Mouse (Mus musculus): ENCODE data around the gene Ebf3. TPM values are rescaled to one million over a fixed set of nuclear protein-coding genes. Genes with fewer than 3 reads are reported as not detected.

Gene Ebf3
- total RNA-seq, 1 experiment from 2014 or later: not detected

DNA sequence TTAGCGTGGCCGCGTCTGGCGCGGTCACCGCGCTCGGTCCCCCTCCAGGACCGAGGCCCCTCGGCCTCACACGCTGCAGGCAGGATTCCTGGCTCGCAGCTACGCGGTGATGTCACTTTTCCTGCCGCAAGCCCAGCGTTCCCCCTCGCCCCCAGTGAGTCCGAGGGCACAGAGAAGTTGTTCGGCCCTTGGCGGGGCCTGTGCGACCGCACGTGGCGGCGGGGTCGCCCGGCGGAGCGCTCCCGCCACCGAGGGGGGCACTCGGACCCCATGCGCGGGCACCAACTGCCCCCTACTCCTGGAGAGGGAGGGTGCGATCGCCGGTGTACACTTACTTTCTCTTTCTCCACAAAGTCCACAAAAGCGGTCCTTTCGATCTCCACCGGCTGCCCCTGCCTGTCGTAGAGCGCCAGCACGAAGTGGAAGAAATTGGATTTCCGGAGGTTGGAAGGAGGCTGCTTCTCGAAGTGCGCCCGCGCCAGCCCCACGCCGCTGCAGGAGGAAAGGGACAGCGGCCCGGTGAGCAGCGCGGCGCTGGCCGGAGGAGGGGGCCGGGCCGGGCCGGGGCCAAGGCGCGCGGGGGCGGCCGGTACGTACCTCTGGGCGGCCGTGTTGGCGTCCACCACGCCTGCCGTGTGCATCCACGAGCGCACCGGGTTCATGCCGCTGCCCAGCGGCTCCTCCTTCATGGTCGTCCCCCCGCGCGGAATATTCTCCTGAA is 902 bp downstream of the Ebf3 start:
- no peak for ATAC-seq (replicated peaks in 1 of 2; ENCODE audit: insufficient read depth in 1 of 2, low FRiP score in 2 of 2, low TSS enrichment in 1 of 2, low read depth in 1 of 2, poor library complexity in 2 of 2, severe bottlenecking in 2 of 2)

DNA sequence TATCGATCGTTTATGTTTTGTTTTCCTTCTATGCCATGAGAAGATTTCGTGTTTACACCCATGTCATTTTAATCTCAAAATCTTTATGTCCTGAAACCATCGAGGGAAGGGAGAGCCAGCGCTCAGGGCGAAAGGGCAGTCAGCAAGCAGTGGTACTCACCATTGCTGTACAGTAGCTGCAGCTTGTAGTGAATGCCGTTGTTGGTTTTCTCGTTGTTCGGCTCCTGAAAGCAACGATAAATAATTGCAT is 1.4 kb downstream of the Ebf3 start:
- no peak for ATAC-seq (replicated peaks in 1 of 2; ENCODE audit: insufficient read depth in 1 of 2, low FRiP score in 2 of 2, low TSS enrichment in 1 of 2, low read depth in 1 of 2, poor library complexity in 2 of 2, severe bottlenecking in 2 of 2)

DNA sequence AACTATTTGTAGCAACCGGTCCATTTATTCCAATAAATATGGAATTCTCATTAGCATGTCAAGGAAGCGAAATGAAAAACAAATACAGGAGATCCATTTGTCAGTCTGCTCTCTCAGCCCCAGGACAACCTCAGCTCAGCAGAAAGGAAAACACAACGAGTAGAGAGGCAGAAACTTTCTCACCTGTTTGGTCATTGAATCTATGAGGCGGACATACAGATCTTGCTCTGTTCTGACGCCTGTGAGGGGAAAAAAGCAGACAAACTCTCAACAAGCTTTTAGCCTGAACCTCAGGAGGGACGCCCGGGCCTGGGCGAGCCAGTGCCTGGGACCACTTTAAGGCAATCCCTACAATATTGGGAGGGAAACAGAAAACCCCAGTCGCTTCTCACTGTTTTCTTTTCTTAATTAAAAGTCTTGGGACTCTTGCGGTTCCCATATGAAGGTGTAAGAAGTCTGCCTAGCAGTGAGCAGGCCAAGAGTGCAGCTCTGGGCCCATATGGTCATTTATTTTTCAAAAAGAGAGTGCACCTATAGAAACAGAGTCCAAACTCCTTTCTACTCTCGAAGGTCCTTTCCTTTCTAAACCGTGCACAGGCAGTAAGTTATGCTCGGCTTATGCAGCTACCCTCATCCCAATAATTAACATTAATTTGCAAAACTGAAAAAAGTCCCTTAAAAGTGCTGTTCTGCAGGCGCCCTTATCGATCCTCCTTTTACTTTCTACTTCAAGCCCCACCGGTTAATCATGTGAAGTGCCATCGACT is 1.9 kb downstream of the Ebf3 start:
- no peak for ATAC-seq (replicated peaks in 1 of 2; ENCODE audit: insufficient read depth in 1 of 2, low FRiP score in 2 of 2, low TSS enrichment in 1 of 2, low read depth in 1 of 2, poor library complexity in 2 of 2, severe bottlenecking in 2 of 2)

DNA sequence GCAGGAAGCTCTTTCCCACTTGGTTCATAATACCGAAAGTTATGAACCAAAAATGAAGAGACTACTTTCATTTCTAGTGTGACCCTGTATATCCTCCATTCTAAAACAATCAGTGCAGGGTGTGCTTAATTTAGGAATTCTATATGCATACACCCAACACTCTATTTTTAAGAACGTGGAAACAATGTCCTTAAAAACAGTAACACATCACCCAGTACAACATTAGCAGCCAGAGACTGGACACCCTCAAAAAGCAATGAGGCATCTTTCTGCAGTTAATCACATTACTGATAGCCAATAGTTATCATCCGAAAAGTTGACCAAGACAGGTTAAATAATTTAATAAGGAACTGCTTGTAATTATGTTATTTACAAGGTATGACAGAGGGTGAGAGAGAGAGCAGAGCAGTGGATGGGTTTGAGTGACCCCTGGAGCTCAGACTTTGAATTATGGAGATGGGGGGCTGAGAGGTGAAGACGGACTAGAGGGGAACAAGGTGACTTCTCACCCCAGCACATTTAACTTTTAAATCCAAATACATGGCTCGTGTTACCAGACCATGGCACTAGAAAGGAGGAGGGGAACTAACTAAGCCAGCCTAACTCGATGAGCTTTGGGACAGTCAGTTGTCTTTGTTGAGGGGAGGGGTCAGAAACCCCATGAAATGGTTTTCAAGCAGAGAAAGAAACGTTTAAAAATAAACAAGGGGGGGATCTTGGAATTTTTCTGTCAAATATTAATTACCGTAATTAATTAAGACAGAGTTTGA is 2.7 kb downstream of the Ebf3 start:
- ATAC-seq (replicated peaks in 1 of 2; ENCODE audit: insufficient read depth in 1 of 2, low FRiP score in 2 of 2, low TSS enrichment in 1 of 2, low read depth in 1 of 2, poor library complexity in 2 of 2, severe bottlenecking in 2 of 2): no peak

DNA sequence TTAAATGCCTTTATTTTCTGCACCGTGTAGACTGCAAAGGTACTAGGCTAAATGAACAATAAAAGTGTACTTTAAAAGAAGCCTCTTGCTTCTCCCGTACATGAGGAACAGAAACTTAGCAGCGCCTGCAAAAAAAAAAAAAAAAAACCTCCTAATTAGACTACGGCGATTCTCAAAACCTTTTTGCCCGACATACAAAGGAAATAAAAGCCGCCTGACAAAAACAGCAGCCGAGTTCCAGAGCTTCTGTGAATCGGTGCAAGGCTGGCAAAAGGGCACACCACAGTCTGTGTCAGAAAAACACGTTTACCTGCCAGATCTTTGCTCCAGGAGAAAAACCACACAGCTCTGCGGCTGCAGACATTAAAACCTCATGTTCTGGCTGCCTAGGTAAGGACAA is 3.4 kb downstream of the Ebf3 start:
- ATAC-seq (replicated peaks in 1 of 2; ENCODE audit: insufficient read depth in 1 of 2, low FRiP score in 2 of 2, low TSS enrichment in 1 of 2, low read depth in 1 of 2, poor library complexity in 2 of 2, severe bottlenecking in 2 of 2): no peak

DNA sequence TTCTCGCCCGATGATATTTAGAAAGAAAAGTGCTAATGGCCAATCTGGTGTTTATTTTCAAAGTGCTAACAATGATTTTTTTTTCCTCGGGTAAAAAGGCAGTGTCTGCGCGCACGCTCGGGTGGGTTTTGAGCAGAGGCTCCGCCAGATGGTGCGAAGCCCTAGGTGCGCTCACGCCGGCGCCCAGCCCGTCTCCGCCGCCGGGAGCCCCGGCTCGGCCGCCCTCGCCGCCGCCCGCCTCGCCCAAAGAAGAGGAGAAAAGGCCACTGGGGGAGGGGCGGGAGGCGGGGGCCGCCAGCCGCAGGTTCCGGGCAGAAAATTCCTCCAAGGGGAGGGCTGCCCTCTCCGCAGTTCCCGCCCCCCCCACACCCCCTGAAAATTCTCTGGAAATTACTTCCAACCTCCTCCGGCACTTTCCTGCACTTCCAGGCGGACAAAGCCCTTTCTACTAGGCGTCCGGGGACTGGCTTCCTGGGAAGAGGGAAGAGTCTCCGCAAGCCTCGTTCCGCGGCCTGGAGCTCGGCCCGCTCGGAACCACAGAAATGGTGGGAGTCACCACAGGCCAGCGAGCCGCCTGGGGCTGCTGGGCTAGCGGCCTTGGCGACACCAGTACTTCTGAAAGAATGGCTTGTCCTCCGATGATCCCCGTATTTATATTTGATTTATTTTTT is 4.0 kb downstream of the Ebf3 start:
- no peak for ATAC-seq (replicated peaks in 1 of 2; ENCODE audit: insufficient read depth in 1 of 2, low FRiP score in 2 of 2, low TSS enrichment in 1 of 2, low read depth in 1 of 2, poor library complexity in 2 of 2, severe bottlenecking in 2 of 2)

DNA sequence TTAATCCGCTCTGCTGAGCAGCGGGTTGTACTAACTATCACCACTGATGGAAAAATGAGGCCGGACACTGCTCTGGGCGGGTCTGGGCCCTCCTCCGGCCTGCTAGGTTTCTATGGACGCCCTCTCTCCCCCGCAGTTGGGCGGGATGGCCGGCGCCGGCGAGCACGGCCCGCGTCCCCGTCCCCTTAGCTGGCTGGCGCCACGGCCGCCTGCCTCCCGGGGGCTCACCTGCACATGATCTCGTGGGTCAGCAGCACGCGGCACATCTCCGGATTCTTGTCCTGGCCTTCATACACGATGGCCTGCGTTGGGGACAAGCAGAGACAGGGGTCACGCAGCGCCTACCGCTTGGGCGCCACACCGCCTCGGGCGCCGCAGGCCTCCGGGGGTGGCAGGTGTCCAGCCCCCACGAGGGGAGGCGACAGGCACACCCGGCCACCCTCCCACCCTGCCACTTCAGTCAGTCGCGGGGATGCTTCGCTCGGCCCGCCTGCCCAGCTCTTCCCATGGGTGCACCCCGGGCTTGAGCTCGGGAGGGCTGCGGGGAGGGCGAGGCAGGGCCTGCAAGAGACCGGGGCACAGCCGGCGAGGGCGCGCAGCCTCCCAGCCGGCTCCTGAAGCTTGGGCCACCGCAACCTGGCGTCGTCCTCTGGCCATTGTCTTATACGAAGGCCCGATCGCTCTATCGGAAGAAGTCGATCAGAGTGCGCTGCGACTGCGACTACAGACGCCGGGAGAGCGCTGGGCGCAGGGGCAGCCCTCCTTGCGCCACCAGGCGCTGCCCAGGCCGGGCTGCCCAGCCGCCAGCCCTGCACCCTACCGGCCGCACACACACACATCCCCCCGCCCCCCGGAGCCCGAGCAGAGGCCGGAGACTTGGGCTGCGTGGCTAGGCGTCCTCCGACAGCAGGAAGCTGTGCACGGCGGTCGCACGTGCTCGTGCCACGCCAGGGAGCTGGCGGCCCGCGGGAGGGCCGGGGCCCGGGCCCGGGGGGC is 4.9 kb downstream of the Ebf3 start:
- no peak for ATAC-seq (replicated peaks in 1 of 2; ENCODE audit: insufficient read depth in 1 of 2, low FRiP score in 2 of 2, low TSS enrichment in 1 of 2, low read depth in 1 of 2, poor library complexity in 2 of 2, severe bottlenecking in 2 of 2)

DNA sequence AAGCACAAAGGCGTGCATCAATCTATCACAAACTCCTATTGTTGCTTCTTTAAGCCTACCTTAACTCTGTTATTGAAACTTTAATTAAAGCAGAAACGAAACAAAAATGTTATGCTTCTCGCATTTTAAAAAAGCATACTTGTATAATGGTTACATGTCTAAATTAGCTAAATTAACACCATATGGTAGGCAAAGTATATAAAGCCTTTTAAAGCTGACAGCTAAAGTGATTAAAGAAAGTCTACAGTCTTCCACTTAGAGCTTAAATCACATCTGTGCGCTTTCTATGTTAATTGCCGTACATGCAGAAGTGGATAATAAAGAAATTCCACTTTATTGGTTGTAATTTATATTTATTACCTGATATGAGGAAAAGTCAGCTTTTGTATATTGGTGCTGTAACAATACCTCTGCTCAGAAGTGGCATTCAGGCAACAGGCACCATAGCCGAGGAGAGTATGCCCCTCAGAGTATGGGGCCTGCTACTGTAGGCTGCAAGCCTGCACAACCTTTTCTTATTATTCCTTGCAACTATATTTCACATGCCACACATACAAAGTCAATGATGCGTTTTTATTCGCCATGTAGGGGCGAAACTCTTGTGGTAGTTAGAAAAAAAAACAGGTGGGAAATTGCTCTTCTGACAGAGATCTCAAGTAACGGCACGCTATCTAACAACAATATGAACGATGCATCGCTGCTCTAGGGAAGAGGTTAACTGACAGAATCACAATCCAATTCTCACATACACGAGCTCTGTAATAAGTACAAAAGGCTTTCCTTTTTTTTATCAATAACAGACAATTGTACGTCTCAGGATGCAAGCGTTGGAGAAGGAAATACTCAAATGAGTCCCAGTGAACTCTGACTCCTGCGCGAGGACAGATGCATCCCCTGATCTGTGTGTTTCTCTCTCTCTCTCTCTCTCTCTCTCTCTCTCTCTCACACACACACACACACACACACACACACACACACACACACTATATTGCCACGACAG is 5.9 kb downstream of the Ebf3 start:
- ATAC-seq (replicated peaks in 1 of 2; ENCODE audit: insufficient read depth in 1 of 2, low FRiP score in 2 of 2, low TSS enrichment in 1 of 2, low read depth in 1 of 2, poor library complexity in 2 of 2, severe bottlenecking in 2 of 2): no peak

DNA sequence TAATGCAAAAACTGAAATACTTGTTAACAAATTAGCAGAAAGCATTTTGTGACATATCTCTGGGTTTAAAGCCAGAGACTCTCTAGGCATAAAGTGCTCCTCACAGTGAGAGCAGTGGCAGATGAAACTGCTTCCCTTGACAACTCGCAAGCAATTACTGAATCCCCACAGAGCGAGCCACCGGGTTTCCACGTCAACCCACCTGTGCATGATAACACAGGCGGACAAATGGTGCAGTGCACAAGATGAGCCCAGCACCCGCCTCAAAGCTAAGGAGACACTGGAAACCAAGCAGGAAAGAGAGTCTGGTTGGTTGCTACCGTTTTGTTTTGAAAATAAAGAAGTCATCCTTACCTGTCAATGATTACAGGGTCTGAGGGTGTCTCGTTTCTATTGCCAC is 7.1 kb downstream of the Ebf3 start:
- ATAC-seq (replicated peaks in 1 of 2; ENCODE audit: insufficient read depth in 1 of 2, low FRiP score in 2 of 2, low TSS enrichment in 1 of 2, low read depth in 1 of 2, poor library complexity in 2 of 2, severe bottlenecking in 2 of 2): no peak

DNA sequence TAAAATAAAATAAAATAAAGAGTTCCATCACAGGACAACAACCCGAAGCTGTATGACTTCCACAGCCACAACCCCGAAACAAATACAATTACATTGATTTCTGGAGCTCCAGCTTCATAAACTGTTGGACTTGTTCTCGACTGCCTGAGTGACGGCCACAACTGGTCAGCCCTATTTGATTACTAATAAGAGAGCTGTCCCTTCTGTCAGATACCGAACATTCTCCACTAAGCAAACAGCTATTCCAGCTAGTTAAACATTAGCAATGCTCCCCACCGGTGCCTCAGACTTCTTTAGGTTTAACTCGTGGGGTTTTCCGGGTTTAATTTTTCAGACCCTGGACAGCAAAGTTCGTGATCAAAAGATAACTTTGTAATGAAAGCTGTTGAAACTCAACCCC is 8.1 kb downstream of the Ebf3 start:
- ATAC-seq (replicated peaks in 1 of 2; ENCODE audit: insufficient read depth in 1 of 2, low FRiP score in 2 of 2, low TSS enrichment in 1 of 2, low read depth in 1 of 2, poor library complexity in 2 of 2, severe bottlenecking in 2 of 2): no peak

DNA sequence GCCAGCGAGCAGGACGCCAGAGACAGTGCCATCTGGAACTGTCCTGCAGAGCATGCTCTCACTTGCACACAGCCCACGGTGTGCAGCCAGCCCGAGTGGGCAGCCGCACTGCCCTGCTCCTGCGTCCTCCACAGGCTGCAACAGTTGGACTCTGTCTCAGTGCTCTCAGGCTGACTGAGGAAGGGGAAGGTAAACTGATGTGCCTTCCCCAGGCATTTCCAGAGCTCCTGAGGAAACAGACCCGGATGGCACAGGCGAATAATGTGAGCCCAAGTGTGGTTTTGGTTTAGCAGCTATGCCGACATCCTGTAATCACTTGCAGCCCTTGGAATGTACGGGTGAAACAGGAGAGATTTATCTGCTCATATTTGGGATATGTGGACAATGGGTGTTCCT is 10.5 kb downstream of the Ebf3 start:
- ATAC-seq (replicated peaks in 1 of 2; ENCODE audit: insufficient read depth in 1 of 2, low FRiP score in 2 of 2, low TSS enrichment in 1 of 2, low read depth in 1 of 2, poor library complexity in 2 of 2, severe bottlenecking in 2 of 2): no peak

DNA sequence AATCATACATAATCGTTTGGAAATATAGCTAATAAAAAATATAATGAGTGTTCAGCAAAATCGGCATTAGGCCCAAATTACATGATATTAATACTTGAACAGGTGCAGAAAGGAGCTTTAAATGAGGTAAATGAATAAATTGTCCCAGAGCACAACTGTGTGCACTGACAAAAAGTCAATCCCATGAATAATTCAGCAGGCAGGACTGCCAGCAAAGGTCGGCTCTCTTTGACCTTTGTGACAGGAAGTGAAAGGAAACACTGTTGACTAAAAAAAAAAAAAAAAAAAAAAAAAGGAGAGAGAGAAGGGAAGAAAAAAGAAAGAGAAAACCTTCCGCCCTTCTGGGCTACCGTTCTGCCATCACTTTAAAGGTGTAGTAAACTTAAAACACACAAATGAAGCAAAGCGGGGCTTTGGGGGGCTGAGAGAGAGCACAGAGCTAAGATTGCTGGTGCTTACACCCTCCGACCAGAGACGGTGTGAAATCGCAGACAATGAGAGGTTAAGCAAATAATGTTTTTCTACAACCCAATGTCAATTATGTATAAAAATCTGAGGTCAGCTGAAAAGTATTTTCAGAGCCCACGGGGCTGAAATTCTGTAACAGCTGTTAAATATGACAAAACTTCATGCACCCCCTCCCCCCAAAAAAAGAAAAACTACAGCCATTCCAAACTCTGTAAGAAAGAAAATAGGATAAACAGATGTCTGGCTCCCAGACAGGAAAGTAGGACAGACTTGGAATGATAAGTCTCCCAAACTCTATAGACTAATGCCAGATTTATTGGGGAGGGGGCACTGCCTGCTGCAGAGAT is 11.1 kb downstream of the Ebf3 start:
- no peak for ATAC-seq (replicated peaks in 1 of 2; ENCODE audit: insufficient read depth in 1 of 2, low FRiP score in 2 of 2, low TSS enrichment in 1 of 2, low read depth in 1 of 2, poor library complexity in 2 of 2, severe bottlenecking in 2 of 2)

DNA sequence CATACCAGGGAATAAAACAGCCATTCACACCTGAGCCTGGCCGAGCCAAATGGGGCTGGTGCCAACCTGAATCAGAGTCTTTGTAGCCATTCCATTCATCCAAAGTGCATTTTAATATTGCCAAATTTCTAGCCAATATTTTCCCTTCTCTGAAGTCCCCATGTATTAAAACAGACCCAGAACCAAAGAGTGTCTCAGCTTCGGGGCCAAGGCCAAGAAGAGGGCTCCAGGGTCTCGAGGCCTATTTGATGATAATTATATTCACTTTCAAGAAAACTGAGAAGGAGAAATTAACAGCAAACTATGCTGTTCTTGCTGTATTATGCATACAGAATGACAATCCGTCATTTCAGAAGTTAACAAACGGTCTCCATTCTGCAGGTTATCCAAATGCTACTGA is 12.1 kb downstream of the Ebf3 start:
- ATAC-seq (replicated peaks in 1 of 2; ENCODE audit: insufficient read depth in 1 of 2, low FRiP score in 2 of 2, low TSS enrichment in 1 of 2, low read depth in 1 of 2, poor library complexity in 2 of 2, severe bottlenecking in 2 of 2): no peak

DNA sequence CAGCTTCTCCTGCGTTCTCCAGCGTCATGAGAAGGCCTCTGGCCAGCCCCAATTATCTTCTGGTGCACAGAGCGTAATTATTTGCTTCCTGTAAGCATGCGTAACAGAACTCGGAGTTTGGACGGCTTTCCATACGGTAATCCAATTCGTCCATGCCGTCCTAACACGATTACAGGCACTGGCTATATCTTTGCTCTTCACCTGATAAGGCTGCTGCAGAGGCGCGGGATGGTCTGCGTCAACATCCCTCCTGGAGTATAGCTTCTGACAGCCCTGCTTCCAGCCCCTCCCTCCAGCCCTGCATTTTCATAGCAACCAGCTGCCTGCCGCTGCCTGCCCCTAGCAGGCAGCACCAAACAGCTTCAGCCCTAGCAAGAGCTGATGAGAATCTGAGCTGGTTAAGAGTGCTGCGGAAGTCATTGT is 12.9 kb downstream of the Ebf3 start:
- 0 out of 4 replicates have a peak, but pooled peaks of 1 of the 2 experiments have one; percentile 26 for ATAC-seq (replicated peaks in 1 of 2; ENCODE audit: insufficient read depth in 1 of 2, low FRiP score in 2 of 2, low TSS enrichment in 1 of 2, low read depth in 1 of 2, poor library complexity in 2 of 2, severe bottlenecking in 2 of 2)

DNA sequence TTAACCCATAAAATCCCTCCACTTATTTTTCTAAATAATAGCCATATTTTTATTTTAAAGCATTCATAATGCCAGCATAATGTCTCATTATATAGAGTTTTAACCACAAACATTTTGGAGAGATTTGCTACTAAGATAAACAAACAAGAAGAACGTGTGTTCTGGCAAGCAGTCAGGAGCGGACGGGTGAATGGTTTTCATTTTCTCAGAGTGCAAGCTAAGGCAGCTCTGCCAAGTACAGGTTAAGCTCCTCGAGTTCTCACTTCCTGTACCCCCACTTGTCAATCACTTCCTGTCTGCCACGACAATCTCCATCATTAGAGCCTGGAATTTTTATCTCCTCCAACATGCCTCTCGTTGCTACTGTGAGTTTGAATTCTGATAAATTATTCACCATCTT is 13.4 kb downstream of the Ebf3 start:
- ATAC-seq (replicated peaks in 1 of 2; ENCODE audit: insufficient read depth in 1 of 2, low FRiP score in 2 of 2, low TSS enrichment in 1 of 2, low read depth in 1 of 2, poor library complexity in 2 of 2, severe bottlenecking in 2 of 2): no peak

All from hematopoietic stem cell, adult 5-6 weeks (primary cell).